Mouse (Mus musculus) mature B cell (primary cell): Measurements from ENCODE around the gene Zfp948.
"Not testable (repeated sequence)": the region's sequence is repeated elsewhere in the genome, so short reads cannot be mapped to it uniquely, and the experiment has no call there.

Experiments used
- in situ Hi-C: fragments of 300-500 bp; cut with MboI; formaldehyde crosslinking; loops from 2 replicates; pipeline ENCODE4 v1.14.3; 2019

The Zfp948 gene

GRCm38 (mm10) chr17:21635758-21636157 is 69.0 kb downstream of the Zfp948 start:
- in situ Hi-C loops, result not testable (repeated sequence)
